Mouse (Mus musculus): ENCODE results near the gene Ccdc13.

The Ccdc13 gene

DNA sequence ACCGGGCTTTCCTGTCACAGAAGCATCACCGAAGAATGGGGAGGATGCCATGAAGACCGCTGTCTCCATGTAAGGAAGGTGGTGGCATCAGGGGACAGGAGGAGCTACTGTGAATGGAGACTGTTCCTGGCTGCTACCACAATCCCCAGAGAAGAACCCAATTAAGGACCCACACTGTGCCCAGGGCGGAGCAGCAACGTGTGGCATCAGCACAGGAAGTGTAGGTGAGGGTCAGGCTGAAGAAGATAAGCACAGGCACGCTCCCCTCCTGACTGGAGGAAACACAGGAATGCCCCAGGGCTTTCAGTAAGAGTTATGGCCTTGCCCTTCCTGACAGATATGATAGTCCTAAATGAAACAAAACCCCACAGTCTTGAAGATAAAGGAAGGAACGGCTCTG lies 36.5 kb downstream of the Ccdc13 start:
- no peak for DNase-seq (ENCODE audit: low read depth, low spot score)

DNA sequence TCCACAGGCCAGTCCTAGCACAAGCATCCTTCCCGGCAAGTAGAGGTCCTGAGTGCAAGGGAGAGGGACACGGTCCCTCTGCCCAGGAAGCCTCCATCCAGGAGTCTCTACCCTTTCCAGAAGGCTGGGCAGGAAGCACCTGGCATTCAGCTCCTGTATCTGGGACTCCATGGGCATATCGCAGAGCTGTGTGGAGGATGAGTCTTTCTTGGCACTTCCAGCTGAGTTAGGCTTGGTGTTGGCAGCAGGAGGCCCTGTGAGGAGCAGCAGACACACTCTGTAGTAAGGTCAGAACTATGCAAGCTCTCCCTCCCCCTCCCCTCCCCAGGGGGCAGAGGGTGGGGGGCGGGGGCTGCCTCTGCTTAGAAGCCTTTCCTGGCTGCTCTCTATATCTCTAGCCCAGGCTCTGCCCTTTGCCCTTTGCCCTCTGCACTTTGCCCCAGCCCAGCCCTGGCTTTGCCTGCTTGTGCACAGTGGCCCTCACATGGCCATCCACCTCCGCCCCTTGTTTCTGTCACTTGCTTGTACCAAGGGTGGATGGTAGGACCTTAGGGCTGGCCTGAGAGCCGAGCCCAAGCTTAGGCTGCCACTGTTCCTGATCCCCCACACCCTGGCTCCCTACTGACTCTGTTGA lies 40.3 kb downstream of the Ccdc13 start:
- no peak for DNase-seq (ENCODE audit: low read depth, low spot score)

DNA sequence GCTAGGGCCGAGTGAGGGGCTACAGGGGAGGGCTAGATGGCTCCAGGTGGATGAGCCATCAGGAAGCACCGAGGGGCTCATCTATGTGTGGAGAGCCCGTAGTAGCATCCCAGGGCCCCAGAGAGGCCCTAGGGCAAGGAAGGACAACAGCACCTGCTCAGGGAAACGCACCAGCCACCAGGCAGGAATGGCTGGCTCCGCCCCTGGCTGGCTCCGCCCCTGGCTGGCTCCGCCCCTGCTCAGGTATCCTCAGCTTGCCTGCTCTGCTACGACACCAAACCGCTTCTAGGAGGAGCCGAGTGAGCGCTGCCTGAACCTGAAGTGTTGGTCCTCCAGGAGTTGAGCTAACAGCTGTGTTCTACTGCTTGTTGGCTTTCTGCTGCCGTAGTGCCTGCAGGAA lies 41.5 kb downstream of the Ccdc13 start:
- no peak for DNase-seq (ENCODE audit: low read depth, low spot score)

DNA sequence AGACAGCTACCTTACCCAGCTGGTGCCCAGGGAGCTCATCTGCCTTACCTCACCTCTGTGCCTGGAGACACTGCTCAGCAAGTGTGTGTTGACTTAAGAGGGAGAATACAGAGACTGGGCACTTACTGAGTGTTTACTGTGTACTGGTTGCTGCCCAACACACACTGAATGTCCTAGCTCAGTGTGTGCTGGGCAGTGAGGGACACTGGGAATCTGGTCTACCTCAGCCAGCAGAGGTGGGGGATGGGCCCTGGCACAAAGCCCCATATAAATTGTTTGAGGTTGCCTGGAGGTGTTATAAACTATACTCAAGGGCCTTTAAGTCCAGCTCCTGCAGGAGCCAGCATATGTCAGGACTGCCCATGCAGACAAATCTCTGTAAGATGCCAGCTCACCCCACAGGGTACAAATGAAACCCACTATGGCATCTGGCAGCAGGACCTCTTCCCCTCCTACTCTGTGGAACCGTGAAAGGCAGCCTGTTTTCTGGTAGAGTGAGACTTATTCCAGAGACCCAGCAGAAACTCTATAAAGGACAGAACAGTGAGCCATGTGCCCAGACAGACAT lies 44.2 kb downstream of the Ccdc13 start:
- no peak for DNase-seq (ENCODE audit: low read depth, low spot score)

DNA sequence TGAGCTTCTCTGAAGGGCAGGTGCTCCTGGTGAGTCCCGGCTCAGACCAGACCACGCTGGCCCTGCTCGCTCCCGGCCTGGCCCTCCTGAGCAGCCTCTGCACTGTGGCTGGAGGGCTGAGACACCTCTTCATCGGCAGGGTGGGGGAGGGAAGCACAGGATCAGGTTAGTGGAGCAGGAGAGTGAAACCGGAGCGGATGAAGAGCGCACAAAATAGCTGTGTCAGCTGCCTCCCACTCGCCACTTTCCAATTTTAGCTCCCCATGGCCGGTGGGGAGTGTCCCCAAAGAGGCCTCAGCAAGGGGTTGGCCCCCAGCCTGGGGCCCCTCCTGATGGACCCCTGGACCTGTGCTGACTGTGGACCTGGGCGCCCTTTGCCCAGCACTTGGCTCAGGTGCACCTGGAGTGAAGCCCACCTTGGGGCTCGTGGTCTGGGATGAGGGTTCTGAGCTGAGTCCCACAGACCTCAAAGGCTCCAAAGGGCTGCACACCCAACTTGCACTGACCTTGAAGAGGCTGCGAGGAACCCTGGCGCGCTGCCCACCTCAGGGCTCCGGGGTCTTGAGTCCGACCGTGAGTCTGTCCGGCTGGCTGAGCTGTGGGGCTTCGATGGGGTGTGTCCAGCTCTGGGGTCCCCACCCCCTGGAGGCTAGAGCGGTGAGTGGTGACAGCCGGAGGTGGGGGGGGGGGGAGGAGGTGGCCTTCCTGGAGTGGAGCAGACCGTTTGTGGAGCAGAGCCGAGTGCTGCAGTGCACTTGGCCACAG lies 47.3 kb downstream of the Ccdc13 start, which contains the start of gene Hhatl:
Hhatl (minus strand) TSS at position 751 of the 765 bp plus-strand sequence.
- DNase-seq (ENCODE audit: low read depth, low spot score), result no peak

DNA sequence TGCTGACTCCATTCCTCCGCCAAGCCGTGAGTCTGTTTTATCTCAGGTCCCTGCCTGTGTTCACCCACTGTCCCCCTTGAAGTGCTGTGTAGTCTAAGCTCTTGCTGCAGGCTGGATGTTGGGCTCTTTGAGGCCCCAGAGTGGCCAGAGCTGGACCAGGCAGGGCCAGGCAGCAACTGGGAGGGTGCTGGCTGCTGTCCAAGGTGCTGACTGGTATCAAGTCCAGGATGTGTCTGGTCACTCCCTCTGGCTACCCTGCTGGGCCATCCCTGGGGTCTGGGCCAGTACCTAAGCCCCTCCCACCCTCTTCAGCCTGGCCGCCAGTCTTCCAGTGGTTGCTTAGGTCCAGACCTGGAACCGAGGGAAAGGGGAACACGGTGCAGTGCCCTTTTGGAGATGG lies 48.1 kb downstream of the Ccdc13 start:
- no peak for DNase-seq (ENCODE audit: low read depth, low spot score)

DNA sequence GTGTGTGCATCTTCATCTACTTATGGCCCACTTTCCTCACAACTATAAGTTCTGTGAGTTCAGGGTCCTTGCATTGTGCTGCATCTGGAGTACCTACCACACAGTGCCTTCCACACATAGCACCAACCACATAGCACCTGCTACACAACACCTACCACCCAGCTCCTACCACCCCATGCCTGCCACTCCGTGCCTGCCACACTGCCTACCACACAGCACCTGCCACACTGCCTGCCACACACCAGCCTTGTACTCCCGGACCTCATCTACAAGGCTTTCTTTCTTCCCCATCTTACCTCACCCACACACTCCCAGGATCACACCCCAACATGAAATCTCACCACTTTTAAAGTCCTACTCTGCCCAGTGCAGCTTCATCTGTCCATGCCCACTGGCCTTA lies 52.9 kb downstream of the Ccdc13 start:
- no peak for DNase-seq (ENCODE audit: low read depth, low spot score)

DNA sequence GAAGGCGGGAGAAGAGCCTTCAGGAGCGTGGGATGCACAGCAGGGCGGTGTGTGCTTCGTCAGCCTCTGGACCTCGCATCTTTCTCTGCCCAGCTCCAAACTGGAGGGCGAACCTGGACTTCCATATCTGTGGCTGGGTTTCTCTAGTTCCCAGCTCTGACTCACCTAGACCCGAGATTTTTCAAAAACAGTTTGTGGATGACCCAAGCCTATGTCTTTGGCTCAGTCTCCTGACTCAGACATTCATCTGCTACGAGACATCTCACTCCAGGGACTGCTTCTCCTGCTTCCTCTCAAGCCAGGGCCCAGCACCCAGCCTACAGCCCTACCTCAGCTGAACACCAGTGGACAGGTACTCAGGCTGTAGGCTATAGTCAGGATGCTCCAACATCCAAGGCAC lies 54.0 kb downstream of the Ccdc13 start:
- DNase-seq (ENCODE audit: low read depth, low spot score), result no peak

DNA sequence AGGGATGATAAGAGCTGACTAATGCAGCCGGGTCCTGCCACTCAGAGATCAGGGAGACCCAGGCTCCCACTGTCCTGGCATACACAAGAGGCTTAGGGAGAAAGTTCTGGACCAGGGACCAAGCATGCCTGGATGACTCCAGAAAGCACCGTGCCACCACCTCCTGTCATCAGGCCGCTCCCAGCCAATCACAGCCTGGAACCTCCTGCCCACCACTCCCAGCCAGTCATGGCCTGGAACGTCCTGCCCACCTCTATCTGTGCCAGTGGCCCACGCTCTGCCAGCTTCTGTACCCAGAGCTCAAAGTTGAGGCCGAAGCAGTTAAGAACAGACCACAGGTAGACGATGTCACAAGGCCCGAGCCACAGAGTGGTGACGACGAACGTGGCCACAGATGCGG lies 54.5 kb downstream of the Ccdc13 start:
- DNase-seq (ENCODE audit: low read depth, low spot score), result no peak

DNA sequence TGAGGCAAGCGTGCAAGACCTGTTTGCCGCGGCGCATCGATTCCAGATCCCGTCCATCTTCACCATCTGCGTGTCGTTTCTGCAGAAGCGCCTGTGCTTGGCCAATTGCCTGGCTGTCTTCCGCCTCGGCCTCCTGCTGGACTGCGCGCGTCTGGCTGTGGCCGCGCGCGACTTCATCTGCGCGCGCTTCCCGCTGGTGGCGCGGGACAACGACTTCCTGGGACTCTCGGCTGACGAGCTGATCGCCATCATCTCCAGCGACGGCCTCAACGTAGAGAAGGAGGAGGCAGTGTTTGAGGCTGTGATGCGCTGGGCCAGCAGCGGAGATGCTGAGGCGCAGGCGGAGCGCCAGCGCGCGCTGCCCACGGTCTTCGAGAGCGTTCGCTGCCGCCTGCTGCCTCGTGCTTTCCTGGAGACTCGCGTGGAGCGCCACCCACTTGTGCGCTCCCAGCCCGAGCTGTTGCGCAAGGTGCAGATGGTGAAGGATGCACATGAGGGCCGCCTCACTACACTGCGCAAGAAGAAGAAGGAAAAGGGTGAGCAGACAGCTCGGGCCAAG lies 61.1 kb downstream of the Ccdc13 start:
- DNase-seq (ENCODE audit: low read depth, low spot score), result no peak

DNA sequence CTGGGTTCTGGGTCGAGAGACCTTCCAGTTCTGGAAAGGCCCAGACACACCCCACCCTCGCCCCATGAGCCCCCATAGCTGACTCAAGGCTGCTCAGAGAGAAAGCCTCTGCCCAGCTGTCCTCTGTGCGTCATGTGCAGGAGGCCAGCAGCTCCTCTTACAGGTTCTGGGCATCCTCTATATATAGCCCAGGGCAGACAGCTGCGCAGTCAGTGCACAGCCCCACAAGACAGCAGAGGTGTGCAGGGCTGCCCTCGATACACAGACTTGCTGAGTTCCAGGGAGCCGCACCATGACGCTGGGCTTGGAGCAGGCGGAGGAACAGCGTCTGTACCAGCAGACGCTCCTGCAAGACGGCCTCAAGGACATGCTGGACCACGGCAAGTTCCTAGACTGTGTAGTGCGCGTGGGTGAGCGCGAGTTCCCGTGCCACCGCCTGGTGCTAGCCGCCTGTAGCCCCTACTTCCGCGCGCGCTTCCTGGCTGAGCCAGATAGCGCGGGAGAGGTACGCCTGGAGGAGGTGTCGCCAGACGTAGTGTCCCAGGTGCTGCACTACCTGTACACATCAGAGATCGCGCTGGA lies 61.7 kb downstream of the Ccdc13 start, which contains the start of gene Klhl40:
Klhl40 (plus strand) TSS at position 124 of the 582 bp plus-strand sequence.
- DNase-seq (ENCODE audit: low read depth, low spot score), result no peak

DNA sequence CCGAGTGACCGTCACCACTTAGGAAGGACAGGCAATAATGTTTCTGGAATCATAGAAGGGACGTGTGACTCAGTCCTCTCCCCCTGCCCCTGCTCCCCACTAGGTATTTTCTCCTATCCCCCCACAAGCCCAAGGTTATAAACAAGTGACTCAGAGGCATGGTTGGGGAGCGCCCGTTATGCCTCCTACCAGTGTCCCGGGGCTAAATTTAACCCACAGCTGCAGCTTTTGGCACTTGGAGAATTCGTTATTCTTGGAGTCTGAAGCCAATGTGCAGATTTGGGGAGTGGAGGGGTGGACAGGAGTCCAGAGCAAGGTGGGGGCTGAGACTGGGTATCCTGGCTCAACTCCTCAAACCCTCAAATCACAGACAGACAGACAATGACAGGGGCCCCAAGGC lies 62.8 kb downstream of the Ccdc13 start:
- no peak for DNase-seq (ENCODE audit: low read depth, low spot score)

DNA sequence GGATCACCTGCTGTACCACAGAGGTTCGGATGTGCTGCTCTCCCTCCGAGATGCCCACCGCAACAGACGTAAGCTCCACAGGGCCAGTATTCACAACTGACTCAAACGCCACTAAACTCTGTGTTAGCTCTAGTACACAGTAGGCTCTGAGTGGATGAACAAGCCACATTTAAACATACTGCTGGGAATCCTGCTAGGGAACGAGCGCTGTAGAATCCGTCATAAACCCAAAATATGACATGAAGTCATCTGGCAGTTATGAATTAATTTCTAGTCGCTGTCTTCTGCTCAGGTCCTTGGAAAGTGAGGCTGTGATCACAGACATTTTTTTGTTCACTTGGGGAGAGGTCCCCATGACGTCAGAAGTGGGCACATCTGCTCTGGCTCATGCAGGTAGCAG lies 63.3 kb downstream of the Ccdc13 start:
- no peak for DNase-seq (ENCODE audit: low read depth, low spot score)

DNA sequence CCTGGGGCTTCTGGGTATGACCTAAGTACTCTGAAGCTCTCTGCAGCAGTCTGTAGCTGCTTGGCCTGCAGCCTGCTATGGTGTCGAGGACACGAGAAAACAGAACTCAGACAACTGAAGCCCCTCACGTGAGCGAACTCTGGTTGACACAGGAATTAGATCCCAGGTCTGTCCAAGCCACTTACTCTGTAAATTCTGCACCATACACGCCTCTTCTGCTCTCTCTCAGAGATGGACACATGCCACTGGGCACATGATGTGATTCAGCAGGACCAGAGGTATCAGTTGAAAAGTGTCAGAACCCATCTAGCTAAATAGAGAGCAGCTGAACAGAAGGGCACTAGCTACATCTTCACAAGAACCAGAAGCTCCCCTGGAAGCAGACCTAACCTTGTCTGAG lies 66.8 kb downstream of the Ccdc13 start:
- no peak for DNase-seq (ENCODE audit: low read depth, low spot score)

DNA sequence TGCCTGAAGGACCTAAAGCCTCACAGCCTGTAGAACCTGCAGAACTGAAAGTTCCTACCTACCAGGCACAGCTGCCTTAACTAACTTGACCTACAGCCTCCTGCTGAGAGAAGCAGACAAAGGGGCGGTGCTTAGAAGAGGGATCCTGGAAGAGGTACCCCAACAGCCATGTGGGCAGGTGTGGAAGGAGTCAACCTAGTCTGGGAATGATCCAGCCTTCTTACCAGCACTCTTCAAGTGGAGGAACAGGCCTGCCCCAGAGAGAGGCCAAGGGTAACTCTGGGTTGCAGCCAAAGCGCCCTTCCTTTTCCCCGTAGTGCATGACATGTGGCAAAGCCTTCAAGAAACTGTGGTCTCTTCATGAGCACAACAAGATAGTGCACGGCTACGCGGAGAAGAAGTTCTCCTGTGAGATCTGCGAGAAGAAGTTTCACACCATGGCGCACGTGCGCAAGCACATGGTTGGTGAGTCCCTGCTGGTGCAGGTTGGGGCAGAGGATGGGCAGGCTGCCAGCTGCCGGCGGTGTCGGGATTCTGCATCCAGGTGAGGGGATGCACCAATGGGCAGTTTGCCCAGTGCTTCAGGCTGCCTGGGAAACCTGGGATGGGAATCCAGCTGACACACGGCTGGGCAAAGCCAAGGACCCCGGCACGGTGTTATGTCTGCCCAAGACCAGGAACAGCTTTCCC lies 74.0 kb downstream of the Ccdc13 start:
- no peak for DNase-seq (ENCODE audit: low read depth, low spot score)

DNA sequence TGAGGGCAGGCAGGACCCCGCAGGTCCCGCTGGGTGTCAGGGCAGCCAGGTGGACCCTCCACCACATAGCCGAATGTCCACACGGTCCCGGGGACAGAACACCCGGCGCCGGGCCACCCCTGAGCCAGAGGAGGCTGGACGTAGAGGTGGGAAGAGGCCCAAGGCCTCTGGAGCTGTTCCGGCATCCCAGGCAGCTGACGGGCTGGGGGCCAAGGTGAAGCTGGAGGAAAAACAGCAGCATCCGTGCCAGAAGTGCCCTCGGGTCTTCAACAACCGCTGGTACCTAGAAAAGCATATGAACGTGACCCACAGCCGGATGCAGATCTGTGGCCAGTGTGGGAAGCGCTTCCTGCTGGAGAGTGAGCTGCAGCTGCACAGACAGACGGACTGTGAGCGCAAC lies 75.5 kb downstream of the Ccdc13 start:
- no peak for DNase-seq (ENCODE audit: low read depth, low spot score)

DNA sequence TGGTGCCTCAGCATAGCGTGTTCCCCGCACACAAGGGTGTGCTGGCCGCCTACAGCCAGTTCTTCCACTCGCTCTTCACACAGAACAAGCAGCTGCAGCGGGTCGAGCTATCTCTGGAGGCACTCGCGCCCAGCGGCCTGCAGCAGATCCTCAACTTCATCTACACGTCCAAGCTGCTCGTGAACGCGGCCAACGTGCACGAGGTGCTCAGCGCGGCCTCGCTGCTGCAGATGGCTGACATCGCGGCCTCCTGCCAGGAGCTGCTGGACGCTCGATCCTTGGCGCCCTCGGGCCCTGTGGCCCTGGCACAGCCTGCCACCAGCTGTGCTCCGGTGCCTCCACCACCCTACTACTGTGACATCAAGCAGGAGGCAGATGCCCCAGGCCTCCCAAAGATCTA lies 76.5 kb downstream of the Ccdc13 start:
- no peak for DNase-seq (ENCODE audit: low read depth, low spot score)

DNA sequence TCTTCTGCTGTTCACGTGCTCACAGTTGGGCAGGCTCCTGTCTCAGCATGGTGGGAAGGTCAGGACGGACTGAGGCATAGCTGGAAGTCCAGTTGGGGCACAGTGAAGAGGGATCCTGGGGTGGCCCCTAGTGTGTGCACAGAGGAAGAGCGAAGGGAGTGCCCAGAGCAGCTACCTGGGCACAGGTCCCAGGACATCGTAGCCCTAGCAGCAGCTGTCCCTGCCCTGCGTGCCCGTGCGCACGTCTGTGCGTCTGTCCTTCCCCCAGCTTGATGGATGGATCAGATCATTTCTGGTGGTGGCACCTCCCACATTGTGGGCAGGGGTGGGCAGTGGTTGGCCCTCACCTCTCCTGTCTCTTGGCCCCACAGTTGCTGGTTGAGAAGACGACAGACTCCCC lies 77.0 kb downstream of the Ccdc13 start:
- no peak for DNase-seq (ENCODE audit: low read depth, low spot score)

DNA sequence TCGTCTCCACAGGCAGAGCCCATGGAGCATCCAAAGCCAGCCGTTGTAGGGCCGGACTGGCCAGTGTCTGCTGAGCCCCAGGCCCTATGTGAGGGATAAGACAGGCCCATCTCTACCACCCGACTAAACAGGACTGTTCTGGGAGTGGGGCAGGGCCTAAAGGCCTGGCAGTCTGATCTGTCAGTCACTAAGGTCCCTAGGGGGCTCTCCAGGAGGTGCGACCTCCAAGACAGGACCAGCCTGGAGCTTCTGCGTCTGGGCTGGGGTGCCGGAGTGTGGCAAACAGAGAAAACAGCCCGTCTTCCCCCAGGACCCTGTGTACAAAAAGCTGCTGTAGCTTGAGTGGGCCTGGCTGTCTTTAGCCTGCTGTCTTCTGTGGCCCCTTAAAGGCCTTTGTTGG lies 77.5 kb downstream of the Ccdc13 start:
- DNase-seq (ENCODE audit: low read depth, low spot score), result no peak

DNA sequence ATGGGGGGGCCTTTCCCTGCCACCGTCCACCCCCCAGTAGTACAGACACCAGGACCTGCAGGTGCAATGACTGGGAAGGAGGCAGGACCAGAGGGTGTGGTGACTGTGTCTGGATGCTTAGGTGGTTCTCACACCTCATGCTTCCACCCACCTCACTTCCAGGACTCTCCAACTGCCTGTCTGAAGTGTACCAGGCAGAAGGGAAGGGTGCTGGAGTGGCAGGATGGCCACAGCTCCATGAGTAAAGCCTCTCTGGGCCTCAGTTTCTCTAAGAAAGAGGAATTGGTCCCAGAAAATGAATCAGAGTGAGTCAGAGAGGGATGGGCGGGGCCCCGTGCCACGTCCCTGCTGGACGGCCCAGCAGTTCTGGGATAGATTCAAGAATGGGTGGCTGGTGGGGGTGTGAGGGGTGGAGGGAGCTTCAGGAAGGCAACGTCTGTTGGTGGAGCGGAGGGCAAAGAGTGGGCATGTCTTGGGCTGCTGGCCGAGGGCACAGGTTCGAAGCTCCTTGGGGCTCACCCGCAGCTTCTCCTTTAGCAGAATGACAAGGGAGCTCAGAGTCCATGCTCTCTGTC lies 78.1 kb downstream of the Ccdc13 start:
- DNase-seq (ENCODE audit: low read depth, low spot score), result no peak
